Mouse (Mus musculus): Measurements from ENCODE around the gene Nt5e. TPM values are rescaled to one million over a fixed set of nuclear protein-coding genes. Genes with fewer than 3 reads are reported as not detected.

The Nt5e gene
- total RNA-seq, 2 experiments from 2014 or later: 0.64 to 1.1 TPM

- peak; percentile 89 for ATAC-seq (replicated peaks; ENCODE audit: poor library complexity)
Observed at GRCm38 (mm10) chr9:88380076-88380475, 53.1 kb downstream of the Nt5e start.

- ATAC-seq (replicated peaks; ENCODE audit: poor library complexity): peak; percentile 18; the same call in 1 of the 2 replicates
Observed at GRCm38 (mm10) chr9:88380542-88380941, 53.5 kb downstream of the Nt5e start.

GRCm38 (mm10) chr9:88388826-88389225 is 61.8 kb downstream of the Nt5e start:
- ATAC-seq (replicated peaks; ENCODE audit: poor library complexity): no peak

- ATAC-seq (replicated peaks; ENCODE audit: poor library complexity): no peak
Observed at GRCm38 (mm10) chr9:88394852-88395251, 67.9 kb downstream of the Nt5e start.

GRCm38 (mm10) chr9:88398461-88398860 is 71.5 kb downstream of the Nt5e start:
- peak; percentile 60 for ATAC-seq (replicated peaks; ENCODE audit: poor library complexity)

GRCm38 (mm10) chr9:88404088-88404487 is 77.1 kb downstream of the Nt5e start:
- ATAC-seq (replicated peaks; ENCODE audit: poor library complexity): peak; percentile 100

GRCm38 (mm10) chr9:88404515-88404914 is 77.5 kb downstream of the Nt5e start:
- peak; percentile 4; the same call in 1 of the 2 replicates for ATAC-seq (replicated peaks; ENCODE audit: poor library complexity)

GRCm38 (mm10) chr9:88409978-88410377 is 83.0 kb downstream of the Nt5e start:
- no peak for ATAC-seq (replicated peaks; ENCODE audit: poor library complexity)

GRCm38 (mm10) chr9:88416752-88417151 is 89.8 kb downstream of the Nt5e start:
- no peak for ATAC-seq (replicated peaks; ENCODE audit: poor library complexity)

Other genes starting within 250 kb of the Nt5e start
- gene Snx14, start 111.8 kb downstream of the Nt5e start, total RNA-seq (2015): 31.8 and 36.1 TPM in 2 replicates
- 17.1 and 21.6 TPM in 2 replicates for gene Snx14, start 111.8 kb downstream of the Nt5e start, total RNA-seq (2017)
- not detected in 2 replicates for gene Gm20537, start 129.4 kb downstream of the Nt5e start, total RNA-seq (2015)
- gene Gm20537, start 129.4 kb downstream of the Nt5e start, total RNA-seq (2017): not detected in 2 replicates
- 250 and 274 TPM in 2 replicates for gene Syncrip, start 155.4 kb downstream of the Nt5e start, total RNA-seq (2015)
- gene Syncrip, start 155.4 kb downstream of the Nt5e start, total RNA-seq (2017): 254 and 290 TPM in 2 replicates
- gene Zfp949, start 220.8 kb downstream of the Nt5e start, total RNA-seq (2015): 8.8 and 11.2 TPM in 2 replicates
- 10.2 and 10.4 TPM in 2 replicates for gene Zfp949, start 220.8 kb downstream of the Nt5e start, total RNA-seq (2017)